Mouse (Mus musculus) kidney, embryonic 14.5 days (tissue): ENCODE measurements around the gene A130010J15Rik. TPM values are rescaled to one million over a fixed set of nuclear protein-coding genes. Genes with fewer than 3 reads are reported as not detected.

Experiments
- ATAC-seq: fragments of 200-750 bp; cut with Nextera tagmentation; 2 replicates; pipeline ENCODE4 v1.8.0; 2017; ENCODE audit warnings: moderate number of reproducible peaks, mild to moderate bottlenecking, moderate TSS enrichment, moderate library complexity; ENCODE audit not compliant: low FRiP score, low TSS enrichment
- H3K27ac ChIP-seq: fragments of 300-500 bp; sonication (generic); 2 replicates; pipeline ENCODE4 v1.5.1; 2014; ENCODE audit warnings: low read depth, mild to moderate bottlenecking, low read length, moderate library complexity, mixed read lengths
- H3K27me3 ChIP-seq: fragments of 300-500 bp; sonication (generic); 2 replicates; pipeline ENCODE4 v1.6.1; 2014; ENCODE audit warnings: mild to moderate bottlenecking, low read length; ENCODE audit not compliant: control insufficient read depth, insufficient read depth
- H3K36me3 ChIP-seq: fragments of 300-500 bp; sonication (generic); 2 replicates; pipeline ENCODE4 v1.6.1; 2014; ENCODE audit warnings: low read length, mixed read lengths; ENCODE audit not compliant: control insufficient read depth, insufficient read depth
- H3K4me1 ChIP-seq: fragments of 300-500 bp; sonication (generic); 2 replicates; pipeline ENCODE4 v1.6.1; 2014; ENCODE audit warnings: low read length, mixed read lengths; ENCODE audit not compliant: control insufficient read depth, insufficient read depth
- H3K4me2 ChIP-seq: fragments of 300-500 bp; sonication (generic); replicated peaks from 2 replicates; pipeline ENCODE4 v1.6.1; 2014; ENCODE audit warnings: low read depth, mild to moderate bottlenecking, low read length
- H3K4me3 ChIP-seq: fragments of 300-500 bp; sonication (generic); 2 replicates; pipeline ENCODE4 v1.5.1; 2014; ENCODE audit warnings: mild to moderate bottlenecking, low read length
- H3K9ac ChIP-seq: fragments of 300-500 bp; sonication (generic); 2 replicates; pipeline ENCODE4 v1.6.1; 2014; ENCODE audit warnings: low read depth, mild to moderate bottlenecking, low read length, moderate library complexity
- H3K9me3 ChIP-seq: fragments of 300-500 bp; sonication (generic); 2 replicates; pipeline ENCODE4 v1.6.1; 2016; ENCODE audit warnings: low read length; ENCODE audit not compliant: control insufficient read depth
- WGBS: fragments of 180-500 bp; shearing (Covaris S2); extraction: QIAGEN DNeasy Blood & Tissue Kit; methylation state at CpG from one replicate; pipeline ENCODE4 v1.1.7; 2014; 5-methylcytosine and 5-hydroxymethylcytosine counted together
- polyA plus RNA-seq: library from polyadenylated mRNA; unstranded; fragments of >200 nt; fragmentation: Nextera tagmentation; extraction: Ambion mirVana; gene quantifications from 2 replicates; pipeline ENCODE4 v1.2.1, GENCODE M21; 2014

Gene A130010J15Rik
- polyA plus RNA-seq, 1 experiment from 2014 or later = 16.0 TPM

GRCm38 (mm10) chr1:193201383-193201778, 33.5 kb downstream of the A130010J15Rik start, which contains the start of gene Traf3ip3:
Gene Traf3ip3, minus strand, starts transcription at chr1:193201703.
- no peaks in the 10 kb centered on the region for H3K36me3 ChIP-seq
- no peak within 1 kb of the TSS for H3K4me3 ChIP-seq
- H3K9ac ChIP-seq = no peak within 1 kb of the TSS
- no peak within 1 kb of the TSS for H3K4me2 ChIP-seq
- no peaks in the 10 kb centered on the region for H3K9me3 ChIP-seq
- no peak for ATAC-seq
- no peak within 1 kb of the TSS for H3K27ac ChIP-seq
- WGBS = 58% methylated on average over 5 of the region's 5 CpGs
- H3K27me3 ChIP-seq = no peaks in the 10 kb centered on the region
- H3K4me1 ChIP-seq = no peaks in the 10 kb centered on the region

- Histone ChIP-seq H3K4me2 (no peak overlapping the region), H3K27ac (no peak overlapping the region), H3K9me3 (no peaks in the 10 kb centered on the region), H3K4me1 (no peaks in the 10 kb centered on the region), H3K4me3 (no peak overlapping the region), H3K27me3 (no peaks in the 10 kb centered on the region), H3K9ac (no peak overlapping the region), H3K36me3 (no peaks in the 10 kb centered on the region)
- WGBS = 59% methylated on average over 2 of the region's 2 CpGs
- no peak for ATAC-seq
Measured at GRCm38 (mm10) chr1:193203821-193204220, 36.0 kb downstream of the A130010J15Rik start.

GRCm38 (mm10) chr1:193205431-193205830, 37.6 kb downstream of the A130010J15Rik start:
- Histone ChIP-seq H3K4me1 (no peaks in the 10 kb centered on the region), H3K27ac (no peak overlapping the region), H3K4me3 (no peak overlapping the region), H3K27me3 (no peaks in the 10 kb centered on the region), H3K9ac (no peak overlapping the region), H3K4me2 (no peak overlapping the region), H3K9me3 (no peaks in the 10 kb centered on the region), H3K36me3 (no peaks in the 10 kb centered on the region)
- 91% methylated on average over 2 of the region's 2 CpGs for WGBS
- ATAC-seq = no peak

- Histone ChIP-seq H3K4me3 (no peak within 1 kb of the TSS), H3K9ac (no peak within 1 kb of the TSS), H3K4me1 (no peaks in the 10 kb centered on the region), H3K36me3 (no peaks in the 10 kb centered on the region), H3K27me3 (no peaks in the 10 kb centered on the region), H3K27ac (no peak within 1 kb of the TSS), H3K4me2 (no peak within 1 kb of the TSS), H3K9me3 (no peaks in the 10 kb centered on the region)
- 79% methylated on average over 3 of the region's 3 CpGs for WGBS
- ATAC-seq = no peak
Measured at GRCm38 (mm10) chr1:193207503-193207902, 39.7 kb downstream of the A130010J15Rik start, which contains the start of gene Lamb3. Gene Lamb3, plus strand, starts transcription at chr1:193207699.

GRCm38 (mm10) chr1:193208178-193208577, 40.3 kb downstream of the A130010J15Rik start:
- Histone ChIP-seq H3K4me3 (no peak overlapping the region), H3K4me2 (no peak overlapping the region), H3K27ac (no peak overlapping the region), H3K27me3 (no peaks in the 10 kb centered on the region), H3K9me3 (no peaks in the 10 kb centered on the region), H3K4me1 (no peaks in the 10 kb centered on the region), H3K9ac (no peak overlapping the region), H3K36me3 (no peaks in the 10 kb centered on the region)
- 42% methylated on average over 2 of the region's 2 CpGs for WGBS
- ATAC-seq = peak; percentile 79; the same call in 1 of the 2 replicates

GRCm38 (mm10) chr1:193211371-193211770, 43.5 kb downstream of the A130010J15Rik start:
- no peaks in the 10 kb centered on the region for H3K9me3 ChIP-seq
- no peaks in the 10 kb centered on the region for H3K27me3 ChIP-seq
- 74% methylated on average over 5 of the region's 5 CpGs for WGBS
- H3K4me2 ChIP-seq = no peak overlapping the region
- no peaks in the 10 kb centered on the region for H3K4me1 ChIP-seq
- ATAC-seq = no peak
- no peaks in the 10 kb centered on the region for H3K36me3 ChIP-seq
- H3K4me3 ChIP-seq = no peak overlapping the region
- H3K9ac ChIP-seq = no peak overlapping the region
- H3K27ac ChIP-seq = no peak overlapping the region

- no peak overlapping the region for H3K9ac ChIP-seq
- no peaks in the 10 kb centered on the region for H3K4me1 ChIP-seq
- H3K27me3 ChIP-seq = no peaks in the 10 kb centered on the region
- no peak for ATAC-seq
- H3K36me3 ChIP-seq = no peaks in the 10 kb centered on the region
- no peak overlapping the region for H3K4me3 ChIP-seq
- H3K27ac ChIP-seq = no peak overlapping the region
- H3K9me3 ChIP-seq = no peaks in the 10 kb centered on the region
- WGBS = 69% methylated on average over 5 of the region's 5 CpGs
- no peak overlapping the region for H3K4me2 ChIP-seq
Measured at GRCm38 (mm10) chr1:193214053-193214452, 46.2 kb downstream of the A130010J15Rik start.

- ATAC-seq = no peak
- WGBS = 79% methylated on average over 3 of the region's 3 CpGs
- no peak overlapping the region for H3K4me3 ChIP-seq
- no peaks in the 10 kb centered on the region for H3K27me3 ChIP-seq
- H3K4me1 ChIP-seq = no peaks in the 10 kb centered on the region
- H3K36me3 ChIP-seq = no peaks in the 10 kb centered on the region
- no peak overlapping the region for H3K4me2 ChIP-seq
- H3K9me3 ChIP-seq = no peaks in the 10 kb centered on the region
- H3K9ac ChIP-seq = no peak overlapping the region
- no peak overlapping the region for H3K27ac ChIP-seq
Measured at GRCm38 (mm10) chr1:193216000-193216399, 48.2 kb downstream of the A130010J15Rik start.

GRCm38 (mm10) chr1:193220408-193220807, 52.6 kb downstream of the A130010J15Rik start:
- WGBS = 66% methylated on average over 5 of the region's 5 CpGs
- Histone ChIP-seq H3K4me3 (no peak overlapping the region), H3K4me1 (0 out of 2 replicates have a peak, but pooled peaks cover under 1% of the 10 kb centered on the region), H3K27me3 (no peaks in the 10 kb centered on the region), H3K9ac (no peak overlapping the region), H3K27ac (no peak overlapping the region), H3K9me3 (no peaks in the 10 kb centered on the region), H3K36me3 (no peaks in the 10 kb centered on the region), H3K4me2 (no peak overlapping the region)
- ATAC-seq = no peak
